Mouse (Mus musculus) T-helper 1 cell (primary cell): ENCODE measurements at regions not wholly inside any gene's neighbourhood (a gene's known extent, or its start where the extent isn't known, plus 50 kb on each side); places are given as distances from the start of the nearest gene placed in this dataset.
"Not testable (repeated sequence)": the region's sequence is repeated elsewhere in the genome, so short reads cannot be mapped to it uniquely, and the experiment has no call there.

Experiments
- in situ Hi-C: fragments of 300-600 bp; cut with MboI, MseI; formaldehyde crosslinking; loops from one replicate; pipeline ENCODE4 v1.15.1; 2025; ENCODE audit warnings: high pct_unique_total_duplicates

GRCm38 (mm10) chr2:85280580-85280979 is 58.5 kb downstream of the Olfr987 start:
- in situ Hi-C loops = loop anchor here (10.0 kb wide), 1 partner anchor 1294 kb away; no protein-coding TSS in a partner anchor

- in situ Hi-C loops = no loop called here
These were observed 61.0 kb downstream of the Olfr987 start for GRCm38 (mm10) chr2:85278128-85278527.

- in situ Hi-C loops = no loop called here
These were observed 61.7 kb downstream of the Olfr987 start for GRCm38 (mm10) chr2:85277433-85277832.

GRCm38 (mm10) chr2:85266813-85267212 is 69.8 kb upstream of the Lrrc55 start:
- in situ Hi-C loops = not testable (repeated sequence)

- in situ Hi-C loops = no loop called here
These were observed 68.7 kb upstream of the Lrrc55 start for GRCm38 (mm10) chr2:85265667-85266066.

GRCm38 (mm10) chr2:85265037-85265524 is 68.1 kb upstream of the Lrrc55 start:
- in situ Hi-C loops = no loop called here

- in situ Hi-C loops = no loop called here
These were observed 60.4 kb upstream of the Lrrc55 start for GRCm38 (mm10) chr2:85257356-85257755.

GRCm38 (mm10) chr2:85255610-85256009 is 58.6 kb upstream of the Lrrc55 start:
- in situ Hi-C loops = no loop called here

GRCm38 (mm10) chr2:85252343-85253285 is 55.6 kb upstream of the Lrrc55 start:
- in situ Hi-C loops = no loop called here

- in situ Hi-C loops = no loop called here
These were observed 53.1 kb upstream of the Lrrc55 start for GRCm38 (mm10) chr2:85250026-85250560.
